Mouse (Mus musculus) limb, embryonic 10.5 days (tissue): ENCODE results near the gene Spef1. TPM values are rescaled to one million over a fixed set of nuclear protein-coding genes. Genes with fewer than 3 reads are reported as not detected.

ENCODE experiments used
- DNase-seq: peaks from one replicate; pipeline ENCODE4 v3.0.0-alpha.2; 2017; ENCODE audit warnings: low spot score
- H3K27ac ChIP-seq: fragments of 300-500 bp; sonication (generic); 2 replicates; pipeline ENCODE4 v1.5.1; 2016; ENCODE audit warnings: mild to moderate bottlenecking
- H3K27me3 ChIP-seq: fragments of 300-500 bp; sonication (generic); 2 replicates; pipeline ENCODE4 v1.6.1; 2016; ENCODE audit warnings: low read depth, mild to moderate bottlenecking; ENCODE audit not compliant: poor library complexity, severe bottlenecking
- H3K36me3 ChIP-seq: fragments of 300-500 bp; sonication (generic); 2 replicates; pipeline ENCODE4 v1.6.1; 2016; ENCODE audit warnings: mild to moderate bottlenecking, moderate library complexity
- H3K4me1 ChIP-seq: fragments of 300-500 bp; sonication (generic); 2 replicates; pipeline ENCODE4 v1.6.1; 2016
- H3K4me3 ChIP-seq: fragments of 300-500 bp; sonication (generic); 2 replicates; pipeline ENCODE4 v1.5.1; 2016; ENCODE audit warnings: mild to moderate bottlenecking, moderate library complexity
- H3K9me3 ChIP-seq: fragments of 300-500 bp; sonication (generic); replicated peaks from 2 replicates; pipeline ENCODE4 v1.6.1; 2016; ENCODE audit warnings: mild to moderate bottlenecking
- WGBS: fragments of 180-500 bp; shearing (Covaris S2); methylation state at CpG from one replicate; pipeline ENCODE4 v1.1.7; 2016; 5-methylcytosine and 5-hydroxymethylcytosine counted together
- polyA plus RNA-seq: library from polyadenylated mRNA; unstranded; fragments of >200 nt; fragmentation: Nextera tagmentation; extraction: Ambion mirVana; gene quantifications from 2 replicates; pipeline ENCODE4 v1.2.1, GENCODE M21; 2016

Spef1 gene
- polyA plus RNA-seq, 1 experiment from 2014 or later = 3.4 TPM

- Histone ChIP-seq H3K27ac (no peak overlapping the region), H3K36me3 (peaks cover 11% of the 10 kb centered on the region), H3K27me3 (no peaks in the 10 kb centered on the region), H3K9me3 (no peaks in the 10 kb centered on the region), H3K4me1 (peaks cover 2% of the 10 kb centered on the region), H3K4me3 (no peak overlapping the region)
- 88% methylated on average over 7 of the region's 7 CpGs for WGBS
- no peak for DNase-seq
These were observed 29.1 kb upstream of the Spef1 start for GRCm38 (mm10) chr2:131215941-131216858.

- Histone ChIP-seq H3K36me3 (peaks cover 11% of the 10 kb centered on the region), H3K4me1 (peaks cover 19% of the 10 kb centered on the region), H3K9me3 (no peaks in the 10 kb centered on the region), H3K27ac (0 out of 2 replicates have a peak overlapping the region, but pooled peaks have one; percentile 42), H3K4me3 (no peak overlapping the region), H3K27me3 (no peaks in the 10 kb centered on the region)
- WGBS = 91% methylated on average over 7 of the region's 7 CpGs
- no peak for DNase-seq
These were observed 26.7 kb upstream of the Spef1 start for GRCm38 (mm10) chr2:131213773-131214172.

GRCm38 (mm10) chr2:131211026-131211615 lies 24.0 kb upstream of the Spef1 start:
- Histone ChIP-seq H3K4me1 (peaks cover 19% of the 10 kb centered on the region), H3K4me3 (peak overlapping the region; percentile 65), H3K9me3 (no peaks in the 10 kb centered on the region), H3K27ac (no peak overlapping the region), H3K27me3 (no peaks in the 10 kb centered on the region), H3K36me3 (peaks cover 11% of the 10 kb centered on the region)
- DNase-seq = no peak
- 79% methylated on average over 9 of the region's 9 CpGs for WGBS

DNA sequence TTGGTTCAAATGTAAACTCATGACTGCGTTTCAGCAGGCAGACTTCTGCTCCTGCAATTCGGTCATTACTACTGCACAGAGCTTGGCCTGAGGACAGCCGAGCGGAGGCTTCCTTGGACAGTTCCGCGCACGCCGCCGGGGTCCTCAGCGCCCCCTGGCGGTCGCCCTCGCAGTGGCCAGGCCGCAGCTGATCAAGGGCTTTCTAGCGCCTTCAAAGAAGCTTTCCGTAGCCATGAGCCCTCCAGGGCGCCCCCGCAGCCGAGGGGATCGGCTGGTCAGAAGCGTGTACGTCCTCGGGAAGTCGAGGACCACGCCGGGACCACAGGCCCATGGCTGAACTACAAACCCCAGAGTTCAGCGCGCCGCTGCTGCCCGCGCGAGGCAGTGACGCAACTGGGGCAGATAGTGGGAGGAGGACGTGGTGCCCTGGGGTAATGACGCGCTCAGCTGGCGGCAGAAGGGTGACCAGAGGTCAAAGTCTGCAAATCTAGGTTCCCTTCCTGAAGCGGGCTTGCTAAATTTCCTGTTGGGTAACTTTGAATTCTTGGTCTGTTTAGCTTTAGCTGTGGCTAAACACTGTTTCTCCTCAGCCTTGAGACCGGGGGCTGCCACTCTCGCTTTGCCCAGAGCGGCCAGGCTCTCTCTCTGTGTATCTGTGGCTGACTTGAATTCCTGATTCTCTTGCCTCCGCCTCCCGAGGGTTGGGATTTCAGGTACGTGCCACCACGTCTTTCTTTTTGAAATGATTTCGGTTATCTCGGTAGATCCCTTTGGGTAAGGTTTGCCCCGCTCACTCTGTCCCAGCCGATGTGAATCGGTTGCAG lies 23.1 kb upstream of the Spef1 start:
- Histone ChIP-seq H3K9me3 (no peaks in the 10 kb centered on the region), H3K27me3 (no peaks in the 10 kb centered on the region), H3K36me3 (peaks cover 11% of the 10 kb centered on the region), H3K4me1 (peaks cover 19% of the 10 kb centered on the region), H3K4me3 (peak overlapping the region; percentile 65), H3K27ac (peak overlapping the region; percentile 91)
- peak; percentile 97 for DNase-seq
- WGBS = 2% methylated on average over 50 of the region's 50 CpGs

DNA sequence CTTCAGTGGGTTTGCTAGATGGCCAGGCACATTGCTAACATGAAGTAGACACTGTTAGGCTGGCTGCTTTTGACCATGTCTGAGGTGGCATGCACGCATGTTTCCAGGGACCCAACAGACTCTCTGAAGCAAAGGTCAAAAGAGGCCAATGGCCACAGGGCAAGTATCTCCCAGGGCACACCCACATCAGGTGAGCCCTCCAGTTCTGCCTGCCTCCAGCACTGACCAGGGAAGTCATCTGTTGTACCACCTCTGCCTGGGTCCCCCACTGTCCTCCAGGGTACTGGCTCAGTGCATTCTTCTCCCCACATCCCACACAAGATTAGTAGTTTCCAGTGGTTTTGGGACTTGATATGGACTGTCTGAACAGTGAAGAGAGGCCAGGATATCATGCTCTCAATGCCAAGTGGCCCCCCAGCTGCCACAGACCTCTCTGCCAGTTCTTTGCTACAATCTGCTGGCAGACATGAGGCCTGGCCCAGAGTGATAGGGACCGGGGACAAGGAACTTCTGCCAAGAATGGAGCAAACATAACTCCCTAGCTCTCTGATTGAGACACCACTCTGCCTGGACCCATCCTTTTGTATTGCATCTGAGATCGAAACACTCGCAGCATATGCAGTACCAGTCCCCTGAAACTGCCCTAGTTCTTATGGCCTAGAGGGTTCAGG lies 22.2 kb upstream of the Spef1 start:
- H3K4me1 ChIP-seq = peaks cover 23% of the 10 kb centered on the region
- peaks cover 11% of the 10 kb centered on the region for H3K36me3 ChIP-seq
- DNase-seq = no peak
- H3K27ac ChIP-seq = peak overlapping the region; percentile 91
- WGBS = 72% methylated on average over 4 of the region's 4 CpGs
- H3K4me3 ChIP-seq = peak overlapping the region; percentile 65
- no peaks in the 10 kb centered on the region for H3K27me3 ChIP-seq
- no peaks in the 10 kb centered on the region for H3K9me3 ChIP-seq

GRCm38 (mm10) chr2:131208356-131208755 lies 21.3 kb upstream of the Spef1 start:
- 93% methylated on average over 2 of the region's 2 CpGs for WGBS
- H3K4me1 ChIP-seq = peaks cover 23% of the 10 kb centered on the region
- peaks cover 11% of the 10 kb centered on the region for H3K36me3 ChIP-seq
- no peak overlapping the region for H3K27ac ChIP-seq
- DNase-seq = no peak
- no peaks in the 10 kb centered on the region for H3K9me3 ChIP-seq
- no peak overlapping the region for H3K4me3 ChIP-seq
- H3K27me3 ChIP-seq = no peaks in the 10 kb centered on the region

DNA sequence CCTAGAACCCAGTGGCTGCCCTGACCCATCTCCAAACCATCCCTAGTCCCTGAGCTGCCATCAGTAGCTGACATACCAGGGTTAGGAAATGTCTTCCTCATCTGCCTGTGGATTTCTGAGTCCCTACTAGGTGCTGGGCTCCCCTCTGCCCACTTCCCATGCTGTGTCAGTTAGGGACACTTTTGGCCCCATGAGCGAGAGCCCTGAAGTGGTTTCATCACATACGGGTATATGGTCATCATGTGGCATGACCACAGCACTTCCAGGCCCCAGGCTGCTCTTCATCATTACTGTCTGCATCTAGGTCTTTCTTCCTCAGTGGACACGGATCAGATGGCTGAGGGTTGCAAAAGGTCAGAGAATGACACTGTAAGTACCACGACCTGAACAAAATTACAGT lies 19.7 kb upstream of the Spef1 start, which contains the start of gene Ap5s1:
TSS of gene Ap5s1 (plus strand) at position 301 of the 400 bp plus-strand sequence.
- Histone ChIP-seq H3K9me3 (no peaks in the 10 kb centered on the region), H3K4me1 (peaks cover 23% of the 10 kb centered on the region), H3K27me3 (no peaks in the 10 kb centered on the region), H3K27ac (no peak within 1 kb of the TSS), H3K4me3 (no peak within 1 kb of the TSS), H3K36me3 (no peaks in the 10 kb centered on the region)
- WGBS = 81% methylated on average over 4 of the region's 4 CpGs
- DNase-seq = no peak

DNA sequence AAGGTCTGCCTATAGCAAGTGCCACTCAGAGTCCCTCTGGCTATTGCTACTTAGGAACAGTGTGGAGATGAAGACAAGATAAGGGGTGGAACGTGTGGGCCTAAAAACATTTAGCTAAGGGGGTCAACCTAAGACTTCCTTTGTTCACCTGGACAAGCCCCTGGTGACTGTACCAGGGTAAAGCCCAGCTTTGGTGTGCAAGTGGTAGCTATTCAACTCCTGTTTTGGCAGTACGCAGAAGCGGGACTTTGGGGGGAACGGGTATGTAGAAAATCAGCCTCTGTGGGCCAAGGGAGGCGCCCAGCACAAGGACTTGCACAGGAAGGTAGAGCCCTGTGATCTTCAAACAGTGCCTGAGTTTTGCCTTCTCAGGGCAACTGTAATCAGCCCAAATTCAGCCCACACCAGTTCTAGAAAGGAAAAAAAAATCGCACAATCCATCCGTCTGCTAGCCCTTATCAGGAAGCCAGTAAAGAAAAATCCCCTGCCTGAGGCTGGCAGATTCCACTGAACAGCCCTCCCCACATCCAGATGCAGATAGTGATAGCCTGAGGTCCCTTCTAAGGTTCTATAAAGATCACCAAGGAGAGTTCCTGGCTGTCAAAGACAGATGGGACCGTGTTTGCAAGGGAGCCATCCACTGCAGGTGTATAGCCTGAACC lies 18.6 kb upstream of the Spef1 start:
- H3K36me3 ChIP-seq = 0 out of 2 replicates have a peak, but pooled peaks cover 6% of the 10 kb centered on the region
- no peak overlapping the region for H3K27ac ChIP-seq
- peaks cover 15% of the 10 kb centered on the region for H3K4me1 ChIP-seq
- H3K9me3 ChIP-seq = no peaks in the 10 kb centered on the region
- no peak overlapping the region for H3K4me3 ChIP-seq
- H3K27me3 ChIP-seq = no peaks in the 10 kb centered on the region
- 87% methylated on average over 8 of the region's 8 CpGs for WGBS
- no peak for DNase-seq

DNA sequence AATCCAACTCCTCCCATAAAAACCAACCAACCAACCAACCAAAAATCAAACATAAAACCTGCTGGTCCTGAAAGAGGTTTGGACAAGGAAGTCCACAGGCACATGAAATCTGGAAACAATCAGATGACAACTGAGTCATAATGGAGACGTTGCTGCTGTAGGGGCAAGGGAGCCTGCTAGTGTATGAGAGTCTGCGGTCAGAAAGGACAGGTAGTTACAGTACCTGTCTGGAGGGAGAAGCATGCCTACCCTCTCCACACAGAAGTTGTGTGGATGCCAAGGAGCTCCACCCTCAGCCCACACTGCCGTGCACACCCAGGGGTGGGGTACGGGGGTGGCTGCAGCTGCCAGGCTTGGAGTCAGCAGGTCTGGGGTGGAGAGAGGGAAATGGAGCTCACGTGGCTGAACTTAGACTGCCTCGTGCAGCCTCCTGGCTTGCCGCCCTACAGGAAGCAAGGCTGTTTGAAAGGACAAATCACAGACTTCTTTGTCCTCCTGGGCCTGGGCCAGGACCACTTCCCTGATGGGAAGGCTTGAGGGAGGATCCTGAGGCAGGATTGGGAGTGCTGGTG lies 17.4 kb upstream of the Spef1 start:
- H3K27ac ChIP-seq = 0 out of 2 replicates have a peak overlapping the region, but pooled peaks have one; percentile 37
- no peaks in the 10 kb centered on the region for H3K9me3 ChIP-seq
- peaks cover 9% of the 10 kb centered on the region for H3K4me1 ChIP-seq
- WGBS = 68% methylated on average over 7 of the region's 7 CpGs
- peaks cover 14% of the 10 kb centered on the region; the same call in 1 of the 2 replicates for H3K36me3 ChIP-seq
- no peak overlapping the region for H3K4me3 ChIP-seq
- no peaks in the 10 kb centered on the region for H3K27me3 ChIP-seq
- no peak for DNase-seq

GRCm38 (mm10) chr2:131203816-131204409 lies 16.8 kb upstream of the Spef1 start:
- no peaks in the 10 kb centered on the region for H3K9me3 ChIP-seq
- no peak for DNase-seq
- H3K4me3 ChIP-seq = no peak overlapping the region
- H3K27ac ChIP-seq = no peak overlapping the region
- WGBS = 92% methylated on average over 6 of the region's 6 CpGs
- 0 out of 2 replicates have a peak, but pooled peaks cover 4% of the 10 kb centered on the region for H3K4me1 ChIP-seq
- H3K27me3 ChIP-seq = no peaks in the 10 kb centered on the region
- H3K36me3 ChIP-seq = peaks cover 18% of the 10 kb centered on the region; the same call in 1 of the 2 replicates

GRCm38 (mm10) chr2:131201262-131201661 lies 14.2 kb upstream of the Spef1 start:
- Histone ChIP-seq H3K4me1 (0 out of 2 replicates have a peak, but pooled peaks cover 4% of the 10 kb centered on the region), H3K9me3 (no peaks in the 10 kb centered on the region), H3K36me3 (peaks cover 42% of the 10 kb centered on the region), H3K27me3 (no peaks in the 10 kb centered on the region), H3K4me3 (no peak overlapping the region), H3K27ac (no peak overlapping the region)
- 90% methylated on average over 3 of the region's 3 CpGs for WGBS
- DNase-seq = no peak
